Mouse (Mus musculus) cerebral cortex, adult 2 months (tissue): Measurements from ENCODE around the gene Efcab9.

ENCODE experiments used
- WGBS: fragments of 180-500 bp; shearing (Covaris S2); methylation state at CpG from one replicate; pipeline ENCODE4 v1.1.7; 2018; 5-methylcytosine and 5-hydroxymethylcytosine counted together

Gene Efcab9

DNA sequence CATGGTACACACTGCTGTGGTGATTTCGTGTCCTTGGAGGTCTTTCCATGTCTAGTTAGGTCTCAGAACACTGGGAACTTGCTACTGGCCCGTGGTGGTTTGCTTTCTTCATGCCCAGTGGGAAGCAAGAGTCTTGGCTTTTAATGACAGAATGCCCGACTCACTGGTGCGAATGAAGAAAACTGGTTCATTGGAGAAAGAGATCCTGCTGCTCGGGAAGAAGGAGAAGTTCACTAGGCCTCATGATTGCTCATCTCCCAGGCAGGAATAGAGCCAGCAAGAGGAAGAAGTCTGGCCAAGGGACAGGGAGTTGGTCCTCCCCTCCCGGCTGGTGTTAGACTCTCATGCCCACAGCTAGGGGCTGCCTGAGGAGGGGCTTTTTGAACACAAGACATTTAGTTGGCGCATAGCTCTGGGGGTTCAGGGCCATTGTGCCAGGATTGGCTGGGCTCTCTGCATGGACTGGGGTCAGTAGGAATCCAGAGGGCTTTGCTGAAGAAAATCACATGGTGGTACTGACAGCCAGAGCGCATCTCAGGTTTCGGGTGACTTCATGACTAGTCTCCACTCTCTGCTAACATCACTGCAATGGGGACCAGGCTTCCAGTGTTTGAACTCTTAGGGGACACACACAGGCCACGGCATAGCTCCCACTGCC lies 24.6 kb upstream of the Efcab9 start:
- 80% methylated on average over 10 of the region's 10 CpGs for WGBS

DNA sequence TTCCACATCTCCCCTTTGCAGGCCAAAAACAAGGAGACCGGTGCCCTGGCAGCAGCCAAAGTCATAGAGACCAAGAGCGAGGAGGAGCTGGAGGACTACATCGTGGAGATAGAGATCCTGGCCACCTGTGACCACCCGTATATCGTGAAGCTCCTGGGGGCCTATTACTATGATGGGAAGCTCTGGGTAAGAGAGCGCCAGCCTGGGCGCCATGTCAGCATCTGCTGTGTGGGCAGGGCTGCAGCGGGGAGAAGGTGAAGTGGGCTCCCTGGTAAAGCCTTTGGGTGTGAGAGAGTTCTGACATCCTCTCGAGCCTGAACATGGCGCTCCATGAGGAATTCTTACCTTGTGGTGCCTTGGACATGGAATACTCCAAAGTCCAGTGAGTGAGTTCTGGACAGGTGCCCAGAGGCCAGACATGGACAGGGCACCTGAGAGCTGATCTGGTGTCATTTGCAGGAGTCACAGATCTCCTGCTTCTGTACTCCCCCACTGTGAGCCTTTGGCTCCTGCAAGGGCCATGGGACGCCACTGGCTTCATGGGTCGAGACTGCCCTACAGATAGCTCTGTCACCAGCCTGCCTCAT lies 23.3 kb upstream of the Efcab9 start:
- WGBS: 92% methylated on average over 12 of the region's 12 CpGs

DNA sequence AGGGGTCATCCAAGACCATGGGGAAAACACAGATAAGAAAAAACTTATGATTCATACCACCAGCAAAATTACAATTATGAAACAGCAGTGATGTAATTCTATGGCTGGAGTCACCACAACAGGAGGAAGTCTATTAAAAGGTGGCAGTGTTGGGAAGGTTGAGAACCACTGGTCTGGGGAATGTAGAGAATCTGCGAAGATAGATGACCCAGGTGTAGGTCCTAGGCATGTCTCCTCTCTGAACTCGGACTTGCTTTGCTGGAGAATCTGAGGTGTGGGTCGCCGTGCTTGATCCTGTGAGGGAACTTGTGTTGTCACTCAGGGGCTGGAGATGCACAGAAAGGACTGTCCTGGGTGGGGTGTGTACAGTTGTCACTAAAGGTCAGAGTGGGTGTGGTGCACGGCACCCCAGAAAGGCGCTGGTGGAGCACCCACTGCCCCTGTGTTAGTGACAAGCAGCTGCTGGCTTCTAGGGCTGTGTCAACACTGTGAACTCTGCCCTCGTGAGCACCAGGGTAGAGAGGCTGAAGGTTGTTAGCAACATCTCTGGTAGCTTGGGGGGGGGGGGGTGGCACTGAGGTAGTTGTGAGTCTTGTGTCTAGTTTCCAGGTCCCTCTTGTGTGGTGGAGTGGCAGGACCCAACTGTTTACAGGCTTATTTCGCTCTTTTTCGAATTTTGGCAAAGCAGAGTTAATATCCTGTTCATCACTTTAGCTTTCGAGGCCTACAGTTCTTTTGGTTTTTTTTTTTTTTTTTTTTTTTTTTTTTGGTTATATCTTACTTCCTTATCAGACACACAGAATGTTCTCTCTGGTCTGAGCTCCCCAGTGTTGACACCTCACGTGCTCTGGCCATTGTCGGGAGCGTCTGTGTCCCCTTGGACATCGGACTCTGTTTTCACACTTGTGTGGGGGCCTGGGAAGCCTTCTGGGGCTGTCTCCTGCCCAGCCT lies 22.5 kb upstream of the Efcab9 start:
- 90% methylated on average over 14 of the region's 14 CpGs for WGBS

DNA sequence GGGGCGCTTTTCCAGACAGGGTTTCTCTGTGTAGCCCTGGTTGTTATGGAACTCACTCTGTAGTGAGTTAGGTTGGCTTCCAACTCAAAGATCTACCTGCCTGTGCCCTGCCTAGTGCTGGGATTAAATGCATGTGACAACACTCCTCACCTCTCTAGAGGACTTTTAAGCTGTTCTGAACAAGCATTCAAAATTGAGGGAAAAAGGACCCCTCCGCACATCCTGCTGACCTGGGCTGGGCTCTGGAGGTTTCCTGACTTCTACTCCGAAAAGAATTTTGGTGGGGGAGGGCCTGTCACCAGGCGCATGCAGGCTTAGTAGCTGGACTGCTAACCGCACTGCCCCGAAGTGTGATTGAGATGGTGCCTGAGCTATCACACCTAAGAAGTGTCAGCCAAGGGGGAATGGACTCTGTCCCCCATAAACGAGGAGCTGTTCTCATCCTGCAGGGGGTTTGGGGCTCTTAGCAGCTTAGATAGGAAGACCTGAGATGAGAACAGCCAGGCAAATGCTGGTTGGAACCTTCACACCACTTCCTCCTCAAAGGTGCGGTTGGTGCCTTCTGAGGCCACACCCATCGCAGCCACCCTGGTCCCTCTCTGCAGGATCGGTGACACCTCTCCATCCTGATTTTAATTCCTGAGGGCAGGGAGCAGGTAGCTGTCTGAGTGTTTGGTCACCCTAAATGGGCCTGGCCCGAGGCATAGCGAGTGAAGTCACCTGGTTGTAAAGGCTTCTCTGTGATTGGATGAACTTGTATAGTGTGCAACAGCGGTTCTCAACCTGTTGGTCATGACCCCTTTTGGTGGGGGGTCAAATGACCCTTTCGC lies 21.6 kb upstream of the Efcab9 start:
- WGBS: 85% methylated on average over 14 of the region's 14 CpGs

DNA sequence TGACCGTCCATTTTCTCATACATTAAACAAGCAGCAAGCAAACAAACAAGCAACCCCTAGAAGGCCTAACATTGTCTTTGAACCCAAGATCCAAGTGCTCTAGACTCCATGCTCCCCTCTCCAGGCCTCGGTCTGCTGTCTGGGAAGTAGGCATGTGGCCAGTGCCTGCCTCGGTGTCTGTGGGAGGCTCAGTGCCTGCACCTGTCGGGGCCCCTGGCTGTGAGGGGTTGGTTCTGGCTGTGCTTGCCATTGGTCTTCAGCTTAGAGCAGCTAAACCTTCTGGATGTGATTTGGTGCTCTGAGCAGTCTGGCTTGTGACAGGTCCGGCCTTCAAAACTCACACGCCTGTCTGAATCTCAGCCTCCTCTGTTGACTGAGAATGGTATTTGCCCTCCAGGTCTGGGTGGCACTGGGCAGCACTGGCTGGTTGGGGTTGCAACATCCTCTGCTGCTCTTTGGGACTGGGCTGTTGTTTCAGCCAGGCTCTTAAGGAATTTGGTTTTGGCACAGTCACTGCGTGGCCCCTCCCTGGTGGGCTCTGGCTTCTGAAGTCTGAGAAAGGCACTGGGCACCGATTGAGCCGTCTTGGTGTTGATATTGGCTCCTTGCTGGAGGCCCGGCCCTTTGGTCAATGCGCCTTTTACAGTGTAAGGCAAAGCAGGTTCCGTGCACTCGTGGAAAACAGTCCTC lies 20.7 kb upstream of the Efcab9 start:
- 64% methylated on average over 13 of the region's 13 CpGs for WGBS

DNA sequence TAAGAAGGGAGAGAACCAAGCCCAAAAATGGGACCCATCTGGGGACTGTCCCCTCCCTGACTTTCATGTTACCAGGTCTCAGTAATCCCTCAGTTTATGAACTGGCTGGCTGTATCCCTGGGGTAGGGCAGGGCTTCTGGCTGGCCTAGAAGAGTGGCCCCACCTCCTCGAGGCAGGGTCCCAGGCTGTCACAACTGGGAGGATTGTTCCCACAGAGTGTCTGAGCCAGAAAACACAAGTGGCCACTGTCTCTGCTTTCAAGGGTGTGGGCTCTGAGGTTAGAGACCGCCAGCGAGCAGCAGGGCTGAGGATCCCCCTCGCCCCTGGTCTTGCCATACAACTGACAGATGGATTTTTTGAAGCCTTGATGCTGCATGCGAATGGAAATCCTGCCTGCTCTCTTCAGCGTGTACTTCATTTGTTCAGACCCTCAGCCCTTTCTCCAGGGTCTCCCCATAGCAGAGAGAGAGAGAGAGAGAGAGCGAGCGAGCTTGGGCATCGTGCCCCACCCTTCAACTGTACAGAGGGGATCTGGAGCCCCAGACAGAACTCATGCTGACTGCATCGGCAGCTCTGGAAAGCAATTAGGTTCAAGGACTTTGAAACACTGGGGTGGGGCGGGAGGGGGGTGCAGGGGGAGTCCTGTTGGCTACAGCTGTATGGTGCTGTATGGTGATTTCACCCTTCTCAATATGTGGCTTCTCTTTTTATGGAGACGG lies 19.9 kb upstream of the Efcab9 start:
- 75% methylated on average over 12 of the region's 12 CpGs for WGBS

DNA sequence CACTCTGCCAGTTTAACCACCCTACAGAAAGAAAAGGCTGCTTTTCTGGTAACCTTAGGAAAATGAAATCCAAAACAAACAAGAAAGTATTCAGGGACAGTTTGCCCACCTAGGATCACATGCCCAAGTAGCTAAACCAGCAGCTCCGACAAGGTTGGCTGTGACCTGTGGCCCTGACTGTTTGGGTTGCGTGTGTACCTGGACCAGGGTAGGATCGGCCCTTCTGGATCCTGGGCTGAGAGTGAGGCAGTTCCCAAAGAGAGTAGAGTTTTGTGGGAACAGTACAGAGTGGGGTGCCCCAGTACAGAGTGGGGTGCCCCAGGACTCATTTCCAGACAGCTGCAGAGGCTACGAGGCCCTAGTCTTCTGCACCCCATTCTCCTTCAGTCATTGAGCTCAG lies 19.2 kb upstream of the Efcab9 start:
- WGBS: 94% methylated on average over 4 of the region's 4 CpGs

DNA sequence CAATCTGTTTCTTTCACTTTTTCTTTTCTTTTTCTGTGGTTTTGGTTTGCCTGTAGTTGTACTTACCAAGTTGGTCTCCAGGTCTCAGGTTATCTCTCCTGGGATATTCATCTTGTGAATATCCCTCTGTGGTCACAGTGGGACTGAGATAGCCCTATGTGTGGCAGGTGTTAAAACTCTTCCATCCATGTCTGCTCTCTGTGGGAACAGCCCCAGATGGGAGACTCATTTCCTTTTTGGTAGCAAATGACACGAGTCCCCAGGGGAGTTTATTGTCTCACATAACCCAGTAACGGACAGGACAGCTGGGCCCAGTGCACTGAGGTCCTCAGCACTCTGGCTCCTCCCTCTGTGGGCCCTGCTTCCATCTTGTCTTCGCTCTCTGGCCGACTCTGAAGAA lies 18.2 kb upstream of the Efcab9 start:
- WGBS: 78% methylated on average over 4 of the region's 4 CpGs

DNA sequence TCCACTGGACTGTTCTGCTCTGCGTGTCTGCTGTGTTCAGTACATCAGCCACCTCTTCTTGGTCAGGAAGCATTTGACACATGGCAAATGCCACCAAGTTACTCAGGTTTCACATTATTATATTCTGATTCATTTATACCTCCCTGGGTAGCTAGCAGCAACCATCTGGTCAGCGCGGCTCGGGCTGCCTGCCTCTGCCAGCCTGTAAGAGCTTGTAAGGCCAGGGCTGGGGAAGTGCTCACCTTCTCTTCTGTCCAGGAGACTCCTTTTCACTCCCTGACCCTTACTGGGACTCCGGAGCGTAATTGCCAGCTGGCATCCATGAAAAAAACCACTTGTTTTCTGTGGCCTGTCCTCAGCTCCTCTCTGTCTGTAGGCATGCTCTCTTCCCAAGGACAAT lies 17.4 kb upstream of the Efcab9 start:
- WGBS: 79% methylated on average over 6 of the region's 6 CpGs

DNA sequence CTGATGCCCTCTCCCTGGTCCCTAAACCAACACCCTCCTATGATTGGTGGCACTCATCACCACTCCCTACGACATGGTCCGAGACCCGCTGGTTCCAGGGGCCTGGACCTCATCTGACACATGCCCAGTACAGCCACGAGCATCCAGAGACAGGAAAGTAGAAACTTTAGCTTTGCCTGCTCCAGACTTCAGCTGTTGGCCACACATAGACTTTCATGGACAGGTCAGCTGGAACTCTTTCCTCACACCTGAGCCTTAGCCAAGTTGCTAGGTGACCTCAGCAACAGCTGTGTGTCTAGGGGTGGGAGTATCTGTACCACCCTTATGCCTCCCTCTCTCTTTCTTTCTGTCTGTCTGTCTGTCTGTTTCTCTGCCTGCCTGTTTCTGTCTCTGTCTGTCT lies 16.4 kb upstream of the Efcab9 start:
- WGBS: 97% methylated on average over 4 of the region's 4 CpGs

DNA sequence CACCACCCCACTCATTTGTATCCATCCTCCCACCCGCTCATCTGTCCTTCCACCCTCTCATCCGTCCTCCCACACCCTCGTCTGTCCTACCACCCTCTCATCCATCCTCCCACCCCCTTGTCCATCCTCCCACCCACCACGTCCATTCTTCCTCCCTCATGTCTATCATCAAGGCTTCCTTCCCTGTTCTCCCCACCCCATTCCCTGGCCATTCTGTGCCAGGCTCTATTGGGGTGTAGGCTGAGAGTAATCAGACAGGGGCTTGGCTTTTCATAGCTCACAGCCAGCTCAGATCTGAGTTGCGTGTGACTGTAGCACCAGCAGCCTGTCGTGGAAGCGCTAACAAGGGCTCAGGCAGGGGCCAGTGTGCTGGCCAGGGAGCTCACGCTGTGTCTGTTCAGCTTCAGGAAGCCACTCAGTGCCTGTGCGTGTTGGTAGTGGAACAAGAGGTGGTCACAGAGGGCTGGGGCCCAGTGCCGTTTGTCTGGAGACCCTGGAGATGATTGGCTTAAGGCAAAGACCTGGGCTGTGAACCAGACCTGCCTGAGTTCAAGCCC lies 15.6 kb upstream of the Efcab9 start:
- WGBS: 81% methylated on average over 10 of the region's 10 CpGs

DNA sequence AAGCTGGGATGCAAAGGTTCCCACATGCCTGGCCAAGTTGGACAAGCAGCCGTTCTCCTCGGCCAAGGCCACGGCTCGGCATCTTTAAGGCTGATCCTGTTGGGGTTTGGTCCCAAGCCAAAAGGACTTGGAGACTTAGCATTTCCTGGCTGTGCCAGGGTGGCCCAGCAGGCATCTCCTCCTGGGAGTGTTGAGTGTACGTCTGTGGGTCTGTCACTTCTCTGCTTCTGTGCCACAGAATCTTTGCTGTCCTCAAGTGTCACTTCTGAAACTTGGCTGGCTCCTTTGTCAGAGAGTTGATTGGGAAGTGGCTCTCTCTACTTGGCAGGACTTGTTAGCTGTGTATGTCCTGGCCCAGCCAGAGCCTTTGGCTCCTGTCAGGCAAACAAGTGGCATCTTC lies 14.6 kb upstream of the Efcab9 start:
- WGBS: 58% methylated on average over 5 of the region's 5 CpGs

DNA sequence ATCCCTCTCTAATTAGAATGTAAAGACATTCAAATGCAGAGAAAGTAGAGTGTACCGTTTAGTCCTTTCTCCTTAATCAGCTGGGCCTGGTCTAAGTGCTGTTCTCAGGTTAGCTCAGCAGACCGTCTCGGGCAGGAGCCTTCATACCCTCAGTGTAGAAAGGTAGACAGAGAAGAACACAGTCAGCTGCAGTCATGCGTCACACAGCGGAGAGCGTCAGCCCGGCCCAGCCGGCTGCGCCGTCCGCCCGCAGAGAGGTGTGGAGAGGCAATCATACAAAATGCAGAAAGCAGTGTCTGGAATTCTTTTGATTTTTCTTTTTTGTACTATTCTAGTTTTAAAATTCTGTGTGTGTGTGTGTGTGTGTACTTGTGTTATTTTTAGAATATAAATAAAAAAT lies 13.7 kb upstream of the Efcab9 start:
- 68% methylated on average over 12 of the region's 12 CpGs for WGBS

DNA sequence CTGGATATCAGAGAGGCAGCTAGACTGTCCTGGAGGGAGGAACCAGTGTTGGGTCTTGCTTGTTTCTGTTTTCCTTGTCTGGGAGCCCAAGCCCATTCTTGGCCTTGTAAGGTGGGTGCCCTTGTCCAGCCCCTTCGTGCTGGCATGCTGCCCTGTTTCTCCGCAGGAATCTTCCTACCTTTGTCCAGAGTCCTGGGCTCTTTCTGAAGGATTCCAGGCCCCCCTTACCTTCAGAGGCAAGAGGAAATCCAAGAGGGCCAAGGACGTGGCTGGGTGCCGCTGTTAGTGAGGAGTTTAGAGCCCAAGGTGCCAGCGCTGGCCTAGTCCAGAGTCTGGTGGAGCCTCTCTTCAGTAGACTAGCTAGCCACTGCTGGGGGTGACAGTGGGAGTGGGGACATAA lies 12.6 kb upstream of the Efcab9 start:
- WGBS: 78% methylated on average over 5 of the region's 5 CpGs

DNA sequence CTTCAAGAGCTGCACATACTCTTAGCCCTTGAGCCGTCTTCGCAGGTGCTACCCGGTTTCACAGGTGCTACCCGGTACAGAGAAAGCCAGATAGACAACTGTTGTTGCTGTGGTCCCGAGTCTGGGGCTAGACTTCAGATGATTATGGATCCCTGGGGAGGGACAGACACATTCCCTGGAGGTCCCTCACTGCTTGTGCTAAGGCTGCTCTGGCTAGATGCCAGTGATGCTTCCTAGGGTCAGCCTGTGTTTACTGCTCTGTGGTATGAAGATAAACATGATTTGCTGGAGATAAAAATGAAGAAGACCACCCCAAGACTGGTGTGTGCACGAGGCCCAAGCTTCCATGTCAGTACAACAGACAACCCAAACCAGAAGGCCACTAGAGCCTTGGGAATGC lies 12.2 kb upstream of the Efcab9 start:
- WGBS: 91% methylated on average over 6 of the region's 6 CpGs

DNA sequence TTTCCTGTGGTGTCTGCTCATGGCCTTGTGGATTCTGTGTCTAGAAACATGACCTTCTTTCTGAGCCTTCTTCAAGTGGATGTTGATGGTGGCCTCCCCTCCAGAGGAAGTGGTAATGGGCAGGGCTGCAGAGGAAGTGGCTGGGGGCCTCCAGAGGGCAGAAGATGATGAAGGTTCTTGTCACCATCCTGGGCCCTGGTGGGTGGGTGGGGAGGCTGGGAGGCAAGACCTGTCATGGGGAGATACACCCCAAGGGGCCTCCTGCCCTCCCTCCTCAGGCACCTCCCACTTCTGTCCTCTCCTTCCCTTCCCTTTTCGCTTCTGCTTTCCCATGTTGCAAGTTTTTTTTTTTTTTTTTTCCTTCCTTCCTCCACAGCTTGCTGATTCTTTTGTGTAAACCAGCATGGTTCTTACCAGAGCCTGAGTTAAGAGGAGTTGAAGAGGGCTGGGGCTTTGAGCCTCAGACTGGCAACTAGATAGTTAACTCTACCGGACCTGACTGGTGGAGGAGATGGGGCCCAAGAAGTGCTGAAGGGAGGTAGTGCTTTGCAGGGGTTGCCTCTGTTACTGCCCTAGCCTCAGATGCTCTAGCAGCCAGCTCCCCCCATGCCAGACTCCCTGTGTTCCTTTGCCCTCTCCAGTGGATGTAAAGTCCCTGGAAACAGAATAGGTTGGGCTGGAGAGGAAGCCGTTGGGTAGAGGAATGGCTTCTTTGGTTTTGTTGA lies 11.0 kb upstream of the Efcab9 start:
- WGBS: 44% methylated on average over 3 of the region's 3 CpGs

DNA sequence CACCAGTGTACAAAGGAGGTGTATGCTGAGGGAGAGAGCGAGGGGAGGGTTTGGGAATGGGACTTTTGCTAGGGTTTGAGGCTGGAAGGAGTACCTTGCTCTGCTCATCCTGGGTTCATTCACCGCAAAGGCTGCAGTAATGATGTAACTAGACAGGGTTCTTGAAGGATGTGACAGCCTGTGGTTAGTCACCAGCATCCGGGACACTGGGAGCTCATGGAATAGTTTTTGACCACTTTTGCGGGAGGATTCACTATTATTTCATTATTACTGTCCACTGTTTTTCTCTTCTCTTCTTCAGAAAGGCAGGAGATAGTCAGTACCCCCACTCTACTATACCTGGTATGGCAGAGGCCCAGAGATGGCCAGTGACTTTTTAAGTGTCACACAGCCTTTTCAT lies 10.3 kb upstream of the Efcab9 start:
- 96% methylated on average over 4 of the region's 4 CpGs for WGBS

DNA sequence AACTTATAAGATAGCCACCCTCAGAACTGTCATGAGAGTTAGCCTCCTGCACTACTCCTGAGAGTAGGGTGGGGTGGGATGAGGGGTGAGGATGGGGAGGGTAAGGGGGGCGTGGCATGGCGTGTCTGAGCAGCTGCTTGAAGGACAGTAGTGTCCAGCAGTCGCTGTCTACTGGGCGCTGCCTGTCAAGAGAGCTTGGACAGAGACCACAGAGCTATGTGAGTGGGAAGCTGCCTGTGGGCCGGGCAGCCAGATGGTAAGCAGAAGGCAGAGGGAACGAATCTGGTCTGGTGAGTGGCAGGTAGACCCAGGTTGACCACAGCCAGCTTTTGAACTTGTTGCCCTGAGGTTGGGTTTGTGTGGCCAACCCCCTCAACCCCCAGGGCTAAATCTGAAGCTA lies 8.6 kb upstream of the Efcab9 start:
- 62% methylated on average over 6 of the region's 6 CpGs for WGBS

DNA sequence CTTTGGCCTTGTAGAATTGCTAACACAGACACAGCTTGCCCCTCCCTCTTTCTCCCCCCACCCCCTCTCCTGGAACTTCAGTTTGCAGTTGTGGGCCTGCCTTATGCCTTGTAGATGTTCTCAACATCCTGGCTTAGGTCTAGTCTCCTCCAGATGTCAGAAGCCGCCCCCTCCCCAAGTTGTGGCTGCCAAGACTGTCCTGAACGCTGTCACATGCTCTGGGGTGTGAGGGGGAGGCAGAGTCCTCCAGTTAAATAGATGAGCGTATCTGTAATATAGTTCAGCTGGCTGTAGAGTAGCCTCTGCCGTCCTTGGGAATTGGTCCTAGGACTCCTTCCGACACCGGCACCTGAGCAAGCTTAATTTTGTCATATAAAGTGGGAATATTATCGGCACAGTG lies 7.8 kb upstream of the Efcab9 start:
- WGBS: 85% methylated on average over 7 of the region's 7 CpGs

DNA sequence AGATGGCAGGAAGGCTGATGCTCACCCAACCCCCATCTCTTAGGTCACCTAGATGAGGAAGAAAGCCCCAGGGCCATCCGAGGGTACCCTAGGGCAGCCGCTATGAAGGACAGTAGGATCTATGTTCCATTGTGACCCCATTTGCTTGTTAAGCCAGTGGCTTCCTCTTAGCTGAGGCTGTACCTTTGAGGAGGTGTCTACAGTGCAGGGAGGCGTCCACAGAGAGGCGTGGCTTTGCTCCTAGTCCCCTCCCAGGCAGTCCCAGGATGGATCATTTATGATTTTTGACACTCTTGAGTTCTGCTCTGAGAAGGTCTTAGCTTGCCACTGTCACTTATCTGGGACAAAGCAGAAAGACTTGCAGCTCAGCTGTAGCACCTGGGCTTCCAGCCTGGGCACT lies 7.0 kb upstream of the Efcab9 start:
- 89% methylated on average over 4 of the region's 4 CpGs for WGBS
